Mouse (Mus musculus): ENCODE data around the gene Setd1b.

DNA sequence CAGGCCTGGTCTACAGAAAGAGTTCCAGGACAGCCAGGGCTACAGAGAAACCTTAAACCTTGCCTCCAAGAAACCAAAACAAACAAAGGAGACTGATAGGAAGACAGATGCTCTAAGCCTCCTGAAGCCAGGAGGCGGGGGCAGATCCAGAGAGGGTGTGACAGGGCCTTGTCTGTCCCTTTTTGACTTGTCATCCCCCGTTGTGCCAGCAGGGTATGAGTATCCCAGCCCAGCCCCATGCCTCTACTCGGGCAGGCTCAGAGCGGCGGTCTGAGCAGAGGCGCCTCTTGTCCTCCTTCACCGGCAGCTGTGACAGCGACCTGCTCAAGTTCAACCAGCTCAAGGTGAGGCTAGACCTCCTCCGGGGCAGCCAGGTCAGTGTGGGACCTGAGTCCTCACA, 20.9 kb downstream of the Setd1b start:
- TF ChIP-seq CTCF (conservative IDR thresholded peaks at IDR 0.05 in 1 of 2, IDR thresholded peaks at IDR 0.05 in 1 of 2; ENCODE audit: low read depth in 2 of 2, low read length in 2 of 2) (no peak), MAFK (IDR thresholded peaks at IDR 0.05; ENCODE audit: insufficient replicate concordance, low read length) (no peak), ZC3H11A (IDR thresholded peaks at IDR 0.05; ENCODE audit: low read depth, low read length) (no peak), GABPA (IDR thresholded peaks at IDR 0.05; ENCODE audit: insufficient replicate concordance, low read depth, low read length) (no peak), EP300 (IDR thresholded peaks at IDR 0.05; ENCODE audit: low read length) (no peak), ZKSCAN1 (IDR thresholded peaks at IDR 0.05; ENCODE audit: borderline replicate concordance, low read depth, low read length) (no peak), SMC3 (IDR thresholded peaks at IDR 0.05; ENCODE audit: low read depth, low read length) (no peak), POLR2A (IDR thresholded peaks at IDR 0.05; ENCODE audit: low read depth, low read length) (no peak), JUN (IDR thresholded peaks at IDR 0.05; ENCODE audit: insufficient read depth, low read depth, low read length) (no peak), POLR2AphosphoS2 (IDR thresholded peaks at IDR 0.05; ENCODE audit: low read depth, low read length) (no peak), UBTF (IDR thresholded peaks at IDR 0.05; ENCODE audit: low read depth, low read length) (no peak)
